Mouse (Mus musculus): ENCODE measurements around the gene Myo1c. TPM values are rescaled to one million over a fixed set of nuclear protein-coding genes. Genes with fewer than 3 reads are reported as not detected.
"Not testable (repeated sequence)": the region's sequence is repeated elsewhere in the genome, so short reads cannot be mapped to it uniquely, and the experiment has no call there.

Gene Myo1c
- total RNA-seq, 2 experiments from 2014 or later: 119 to 132 TPM

DNA sequence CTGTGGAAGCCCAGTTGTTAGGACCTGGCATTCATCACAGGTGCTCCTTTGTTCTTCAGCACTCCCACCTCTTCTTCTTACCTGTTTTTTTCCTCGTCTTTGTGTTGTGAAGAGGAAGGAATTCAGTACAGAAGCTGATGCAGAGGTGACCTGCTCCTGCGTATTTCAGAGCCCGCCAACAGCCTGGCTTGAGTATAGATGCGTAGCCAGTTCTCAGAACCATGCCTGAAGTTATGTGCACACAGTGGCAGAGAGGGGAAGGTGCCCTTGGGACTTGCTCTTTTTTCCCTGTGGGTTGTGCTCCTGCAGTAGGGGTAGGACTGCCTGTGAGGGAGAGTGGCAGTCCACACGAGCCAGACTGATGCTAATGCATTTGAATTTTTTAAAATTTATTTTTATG, 43.3 kb downstream of the Myo1c start:
- intact Hi-C loops (cut with DNase I): no loop called here

DNA sequence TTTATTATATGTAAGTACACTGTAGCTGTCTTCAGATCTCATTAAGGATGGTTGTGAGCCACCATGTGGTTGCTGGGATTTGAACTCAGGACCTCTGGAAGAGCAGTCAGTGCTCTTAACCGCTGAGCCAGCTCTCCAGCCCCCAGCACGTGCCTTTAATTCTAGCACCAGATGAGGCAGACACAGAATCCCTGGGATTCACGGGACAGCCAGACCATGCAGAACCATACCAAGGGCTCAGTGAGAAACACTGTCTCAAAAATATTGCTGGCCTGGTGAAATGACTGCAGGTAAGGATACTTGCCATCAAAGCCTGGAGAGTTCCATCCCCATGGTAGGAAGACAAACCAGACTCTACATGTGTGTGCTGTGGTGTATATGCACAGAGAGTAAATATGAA, 47.2 kb downstream of the Myo1c start:
- DNase-seq (ENCODE audit: low spot score); intact Hi-C loops (cut with DNase I): not testable (repeated sequence)

More for the DNA sequence above, 43.3 kb downstream of the Myo1c start:
- DNase-seq (ENCODE audit: low spot score): no peak

DNA sequence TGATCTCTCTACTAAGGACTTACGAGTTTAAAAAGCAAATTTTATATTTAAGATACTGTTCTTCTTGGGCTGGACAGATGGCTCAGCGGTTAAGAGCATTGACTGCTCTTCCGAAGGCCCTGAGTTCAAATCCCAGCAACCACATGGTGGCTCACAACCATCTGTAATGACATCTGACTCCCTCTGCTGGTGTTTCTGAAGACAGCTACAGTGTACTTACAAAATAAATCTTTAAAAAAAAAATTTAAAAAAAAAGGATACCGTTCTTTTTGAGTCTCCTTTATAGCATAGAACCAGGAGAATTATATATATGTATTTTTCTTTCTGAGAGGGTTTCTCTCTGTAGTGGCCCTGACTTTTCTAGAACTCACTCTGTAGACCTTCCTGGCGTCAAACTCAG, 50.3 kb downstream of the Myo1c start:
- intact Hi-C loops (cut with DNase I): no loop called here
- no peak for DNase-seq (ENCODE audit: low spot score)

DNA sequence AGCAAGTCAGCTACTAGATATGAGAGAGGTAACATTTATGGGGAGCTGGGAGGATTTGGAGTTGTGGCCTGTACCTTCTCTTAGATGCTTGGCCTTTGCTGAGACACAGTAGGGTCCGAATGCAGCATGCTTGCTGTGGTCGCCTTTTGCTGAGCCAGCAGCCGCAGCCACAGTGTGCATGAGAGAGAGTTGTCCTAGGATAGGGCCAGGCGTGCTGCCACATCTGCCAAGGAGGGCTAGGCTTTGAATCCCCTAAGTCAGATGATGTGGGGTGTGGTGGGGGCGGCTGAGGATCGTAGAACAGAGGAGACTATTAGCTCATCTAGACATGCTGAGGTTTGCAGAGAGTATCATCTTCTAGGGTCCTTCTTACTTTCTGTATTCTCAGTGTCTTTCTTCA, 52.5 kb downstream of the Myo1c start:
- no peak for DNase-seq (ENCODE audit: low spot score)
- intact Hi-C loops (cut with DNase I): no loop called here

DNA sequence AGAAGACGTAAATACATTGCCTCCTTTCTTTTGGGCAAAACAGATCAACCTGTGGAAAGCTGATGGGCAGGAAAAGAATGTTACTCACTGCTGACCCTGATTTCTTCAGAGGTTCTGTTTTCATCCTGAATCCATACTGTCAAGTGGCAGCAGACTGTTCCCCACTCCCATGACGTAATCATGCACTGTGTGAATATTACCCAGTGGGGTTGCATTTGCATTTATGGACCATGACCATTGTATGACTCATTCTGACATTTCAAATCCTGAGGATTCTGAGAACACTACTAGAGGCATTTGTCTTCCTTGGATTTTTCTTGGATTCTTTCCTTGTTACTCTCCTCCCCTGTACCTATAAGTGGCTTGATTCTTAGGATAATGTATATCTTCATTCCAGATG, 53.4 kb downstream of the Myo1c start:
- intact Hi-C loops (cut with DNase I): no loop called here
- DNase-seq (ENCODE audit: low spot score): no peak

DNA sequence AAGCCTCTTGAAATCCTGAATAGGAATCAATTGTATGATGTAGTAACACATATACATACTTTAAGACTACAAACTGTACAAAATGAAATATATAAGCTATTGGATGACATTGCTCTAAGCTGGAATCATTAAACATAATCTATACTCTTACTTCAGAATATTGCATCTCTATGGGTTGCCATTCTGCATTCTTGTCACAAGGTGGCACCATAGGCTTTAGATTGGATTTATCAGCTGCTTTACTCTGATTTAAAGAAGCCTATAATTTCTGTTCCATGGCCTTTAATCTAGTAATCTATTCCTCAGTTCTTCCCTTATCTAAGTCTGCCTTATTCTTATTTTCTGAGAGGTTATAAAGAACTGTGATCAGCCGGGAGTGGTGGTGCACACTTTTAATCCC, 63.6 kb downstream of the Myo1c start:
- no peak for DNase-seq (ENCODE audit: low spot score)
- intact Hi-C loops (cut with DNase I): no loop called here

DNA sequence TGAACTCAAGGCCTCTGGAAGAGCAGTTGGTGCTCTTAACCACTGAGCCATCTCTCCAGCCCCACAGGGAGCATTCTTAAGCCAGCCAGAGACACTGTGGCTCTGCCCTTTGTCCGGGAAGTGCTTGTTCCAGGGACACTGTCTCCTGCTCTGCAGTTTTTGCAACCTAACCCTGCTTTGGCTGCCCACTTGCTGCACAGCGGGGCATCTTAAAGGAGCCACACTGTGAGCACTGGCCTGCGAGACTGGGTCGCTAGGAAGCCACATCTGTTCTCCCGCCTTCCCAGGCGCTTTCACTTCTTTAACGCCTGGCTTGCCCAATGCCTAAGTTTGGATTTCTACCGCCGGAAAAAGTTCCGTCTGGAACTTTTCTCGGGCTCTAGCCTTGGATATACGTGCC, 65.3 kb downstream of the Myo1c start:
- DNase-seq (ENCODE audit: low spot score): no peak
- intact Hi-C loops (cut with DNase I): loop anchor here (5.0 kb wide), 2 partner anchors 52 to 197 kb away; no protein-coding TSS in a partner anchor

DNA sequence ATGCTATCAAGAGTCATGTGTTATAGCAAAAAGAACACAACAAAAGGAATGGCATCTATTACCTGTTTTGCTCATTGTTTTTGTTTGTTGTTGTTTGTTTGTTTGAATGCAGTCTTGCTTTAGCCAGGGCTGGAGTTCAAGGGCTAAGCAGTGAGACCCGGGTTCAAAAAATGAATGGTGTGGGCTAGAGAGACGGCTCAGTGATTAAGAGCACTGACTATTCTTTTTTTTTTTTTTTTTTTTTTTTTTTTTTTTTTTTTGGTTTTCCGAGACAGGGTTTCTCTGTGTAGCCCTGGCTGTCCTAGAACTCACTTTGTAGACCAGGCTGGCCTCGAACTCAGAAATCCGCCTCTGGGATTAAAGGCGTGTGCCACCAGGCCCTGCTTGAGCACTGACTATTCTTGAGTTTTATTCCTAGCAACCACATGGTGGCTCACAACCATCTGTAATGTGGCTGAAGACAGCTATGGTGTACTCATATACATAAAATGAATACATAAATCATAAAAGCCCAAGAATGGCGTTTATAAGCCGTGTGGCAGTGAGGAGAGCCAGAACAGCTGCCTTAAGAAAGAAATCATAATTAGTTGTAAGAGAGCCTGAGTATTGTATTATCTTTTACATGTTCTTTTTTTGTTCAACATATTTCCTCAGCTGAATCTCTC, 66.5 kb downstream of the Myo1c start:
- DNase-seq (ENCODE audit: low spot score): no peak
- intact Hi-C loops (cut with DNase I): loop anchor here (5.0 kb wide), 2 partner anchors 51 to 196 kb away; no protein-coding TSS in a partner anchor

DNA sequence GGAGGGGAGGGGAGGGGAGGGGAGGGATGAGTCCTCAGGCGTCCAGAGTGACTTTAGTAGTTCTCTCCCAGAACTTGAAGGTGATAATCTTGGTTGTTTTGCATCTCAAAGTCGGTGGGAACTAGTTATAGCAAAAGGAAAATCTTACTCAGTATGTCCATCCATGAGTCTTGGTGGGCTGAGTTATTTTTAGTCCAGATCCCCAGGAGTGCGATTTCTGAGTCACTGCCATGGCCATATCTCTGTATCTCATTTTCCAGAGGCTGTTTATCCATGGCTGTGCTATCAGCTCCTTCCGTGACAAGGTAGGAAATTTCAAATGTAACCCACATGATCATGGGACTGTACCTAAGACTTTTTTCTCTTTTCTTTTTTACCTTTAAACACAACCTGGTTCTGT, 72.0 kb downstream of the Myo1c start:
- no peak for DNase-seq (ENCODE audit: low spot score)
- intact Hi-C loops (cut with DNase I): no loop called here

Other genes starting within 250 kb of the Myo1c start
- gene Serpinf1, start 227.8 kb upstream of the Myo1c start, total RNA-seq (2021): 10 to 100 TPM; 26.3 to 26.9 TPM
- not detected for gene Serpinf2, start 210.9 kb upstream of the Myo1c start, total RNA-seq (2021)
- 1 to 10 TPM; 7.7 to 9.1 TPM for gene Wdr81, start 195.8 kb upstream of the Myo1c start, total RNA-seq (2021)
- gene Tlcd2, start 188.8 kb upstream of the Myo1c start, total RNA-seq (2021): 1 to 10 TPM; 7.9 to 8.1 TPM
- 10 to 100 TPM; 78.7 to 89.4 TPM for gene Prpf8, start 163.7 kb upstream of the Myo1c start, total RNA-seq (2021)
- gene Rilp, start 140.4 kb upstream of the Myo1c start, total RNA-seq (2021): 10 to 100 TPM; 47.4 to 47.8 TPM
- 10 to 100 TPM in 1 of 2 experiments, 1 to 10 TPM in 1; 8.5 to 12.1 TPM for gene Scarf1, start 137.0 kb upstream of the Myo1c start, total RNA-seq (2021)
- 10 to 100 TPM; 14.9 to 18.2 TPM for gene Slc43a2, start 118.8 kb upstream of the Myo1c start, total RNA-seq (2021)
- gene Pitpna, start 62.4 kb upstream of the Myo1c start, total RNA-seq (2021): 100 to 1,000 TPM; 108 to 115 TPM
- gene Inpp5k, start 19.5 kb upstream of the Myo1c start, total RNA-seq (2021): 10 to 100 TPM; 27.8 to 29.8 TPM
- 10 to 100 TPM; 81.3 to 88.2 TPM for gene Crk, start 28.8 kb downstream of the Myo1c start, total RNA-seq (2021)
- 100 to 1,000 TPM; 555 to 568 TPM for gene Ywhae, start 82.4 kb downstream of the Myo1c start, total RNA-seq (2021)
- gene Doc2b, start 145.5 kb downstream of the Myo1c start, total RNA-seq (2021): under 1 TPM; 0.14 to 0.42 TPM

Measured in heart, postnatal 25 days (tissue).